Mouse (Mus musculus) embryo, embryonic 10.5 days (tissue): ENCODE measurements around the gene Hcn2.
A peak's percentile ranks its signal among the peaks of the same experiment; 100 is the strongest.
"Not testable (repeated sequence)": the region's sequence is repeated elsewhere in the genome, so short reads cannot be mapped to it uniquely, and the experiment has no call there.

Experiments used
- DNase-seq: peaks from one replicate; pipeline ENCODE4 v3.0.0-alpha.2; 2015; ENCODE audit warnings: low spot score

Hcn2 gene

DNA sequence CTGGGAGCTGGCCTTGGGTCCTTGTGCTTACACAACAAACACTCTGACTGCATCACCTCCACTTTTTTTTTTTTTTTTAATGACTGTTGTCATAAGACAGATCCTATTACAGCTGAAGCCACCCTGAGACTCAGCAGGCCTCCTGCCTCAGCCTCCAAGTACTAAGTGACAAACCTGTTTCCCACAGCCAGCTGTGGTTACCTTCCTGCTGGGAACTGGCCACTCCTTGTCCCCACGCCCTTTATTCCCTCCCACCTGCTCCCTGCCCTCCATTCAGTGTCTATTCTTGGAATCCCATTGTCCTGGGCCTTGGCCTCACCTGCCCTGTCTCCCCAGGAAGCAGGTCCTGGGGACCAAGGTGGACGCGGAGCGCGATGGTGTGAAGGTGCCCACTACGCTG is 28.9 kb upstream of the Hcn2 start:
- DNase-seq: no peak

DNA sequence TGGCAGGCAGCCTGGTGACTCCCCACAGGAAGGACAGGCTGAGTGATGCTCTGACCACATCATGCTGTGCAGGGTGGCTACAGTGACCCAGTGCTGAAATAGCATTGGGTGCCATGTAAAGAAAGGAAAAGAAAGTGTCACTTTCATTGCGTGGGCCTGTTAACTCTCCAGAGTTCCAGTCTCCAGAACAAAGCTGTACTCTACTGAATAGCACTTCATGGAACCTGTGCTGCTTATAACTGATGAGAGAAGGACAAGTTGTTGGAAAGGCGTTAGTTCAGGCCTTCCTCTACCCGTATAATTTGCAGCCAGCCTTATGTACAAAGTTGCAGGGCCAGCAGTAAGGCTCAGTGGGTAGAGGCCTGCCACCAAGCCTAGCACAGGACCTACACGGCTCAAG is 27.7 kb upstream of the Hcn2 start, which contains the start of gene Gzmm:
Gzmm (plus strand) TSS at position 301 of the 400 bp plus-strand sequence.
- DNase-seq: no peak

DNA sequence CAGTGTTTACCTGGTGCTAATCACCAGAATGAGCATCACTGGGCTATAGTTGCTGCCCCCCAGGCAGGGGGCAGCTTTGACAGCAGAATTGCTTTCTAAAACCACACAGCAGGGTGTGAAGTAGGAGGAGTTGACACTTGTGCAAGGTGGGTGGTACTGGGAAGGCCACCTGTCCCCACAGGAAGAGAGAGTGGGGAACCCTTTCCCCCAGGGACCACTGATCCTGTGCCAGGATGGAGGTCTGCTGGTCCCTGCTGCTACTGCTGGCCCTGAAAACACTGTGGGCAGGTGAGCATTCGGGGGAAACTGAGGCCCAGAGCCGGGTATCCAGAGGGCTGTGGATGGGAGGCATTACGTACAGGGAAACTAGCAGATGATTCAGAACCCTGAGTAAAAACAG is 27.3 kb upstream of the Hcn2 start:
- DNase-seq: no peak

GRCm38 (mm10) chr10:79691986-79692548 is 24.4 kb upstream of the Hcn2 start:
- DNase-seq: no peak

DNA sequence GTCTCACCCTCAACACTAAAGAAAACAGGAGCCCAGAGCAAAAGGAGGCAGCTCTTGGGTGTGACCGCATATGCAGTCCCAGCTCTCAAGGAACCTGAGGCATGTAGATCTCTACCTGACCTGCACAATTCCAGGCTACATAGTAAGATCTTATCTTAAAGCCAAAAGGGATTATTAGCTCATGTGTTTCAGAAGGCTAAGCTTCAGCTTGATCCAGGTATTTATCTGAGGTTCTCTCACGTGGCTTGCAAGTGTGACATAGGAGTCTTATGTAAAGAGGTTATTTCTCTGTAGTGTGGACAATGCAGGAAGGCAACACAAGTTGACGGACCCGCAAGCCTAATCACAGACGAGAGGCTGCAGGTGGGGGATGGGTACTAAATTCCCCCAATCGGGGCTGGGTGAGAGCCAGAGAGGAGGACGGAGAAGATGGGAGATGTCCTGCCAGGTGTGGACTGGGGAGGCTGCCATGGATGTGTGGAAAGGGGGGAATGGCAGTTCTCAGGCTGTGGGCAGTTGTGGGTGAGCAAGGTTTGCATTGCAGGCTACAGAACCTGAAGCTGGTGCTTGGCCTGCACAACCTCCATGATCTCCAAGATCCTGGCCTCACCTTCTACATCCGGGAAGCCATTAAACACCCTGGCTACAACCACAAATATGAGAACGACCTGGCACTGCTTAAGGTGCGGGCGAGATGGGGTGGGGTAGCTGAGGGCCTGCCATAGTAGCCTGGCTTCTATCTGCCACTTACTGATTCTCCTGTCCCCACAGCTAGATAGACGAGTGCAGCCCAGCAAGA is 22.7 kb upstream of the Hcn2 start:
- no peak for DNase-seq

DNA sequence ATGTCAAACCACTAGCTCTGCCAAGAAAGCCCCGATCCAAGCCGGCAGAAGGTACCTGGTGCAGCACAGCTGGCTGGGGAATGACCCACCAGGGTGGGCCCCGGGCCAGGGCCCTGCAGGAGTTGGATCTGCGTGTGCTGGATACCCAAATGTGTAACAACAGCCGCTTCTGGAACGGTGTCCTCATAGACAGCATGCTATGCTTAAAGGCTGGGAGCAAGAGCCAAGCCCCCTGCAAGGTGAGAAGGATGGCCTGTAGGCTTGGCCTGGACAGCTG is 22.1 kb upstream of the Hcn2 start:
- DNase-seq: no peak

DNA sequence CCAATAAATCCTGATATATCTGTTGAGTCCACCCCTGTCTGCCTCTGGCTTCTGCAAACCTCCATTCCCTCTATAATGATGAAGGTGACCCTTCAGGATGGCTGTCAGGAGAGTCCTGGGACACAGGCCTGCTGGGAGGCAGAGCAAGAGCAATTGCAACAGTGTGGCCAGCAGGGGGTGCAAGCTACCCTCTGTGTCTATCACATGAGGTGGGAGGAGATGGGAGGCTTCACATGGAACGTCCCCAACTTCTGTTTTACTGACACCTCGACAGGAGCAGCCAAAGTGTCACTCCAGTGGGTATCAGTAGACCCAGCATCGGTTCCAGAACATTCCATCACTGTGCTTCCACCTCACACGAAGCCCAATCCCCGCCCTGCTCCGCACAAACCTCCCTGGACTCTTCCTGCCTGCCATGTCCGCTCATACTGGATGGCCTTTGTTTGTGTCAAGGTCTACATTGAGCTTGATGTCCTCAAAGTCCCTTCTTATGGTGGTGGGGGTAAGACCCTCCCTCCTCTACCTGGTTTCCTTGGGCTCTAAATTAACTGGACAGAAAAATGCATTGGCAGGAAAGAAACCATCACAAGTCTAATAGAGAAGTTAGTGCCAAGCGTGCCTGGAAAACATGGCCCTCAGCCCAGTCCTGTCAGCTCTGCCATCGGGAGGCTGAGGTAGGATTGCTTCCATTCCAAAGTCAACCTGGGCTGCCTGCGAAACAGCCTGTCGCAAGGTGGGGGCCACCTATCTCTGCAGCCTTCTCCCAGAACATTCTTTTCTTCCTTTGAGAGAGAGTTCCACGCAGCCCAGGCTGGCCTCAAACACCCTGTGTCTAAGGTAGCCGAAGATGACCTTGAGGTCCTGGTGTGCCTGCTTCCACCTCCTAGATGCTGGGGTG is 21.0 kb upstream of the Hcn2 start:
- peak; percentile 85 for DNase-seq

- no peak for DNase-seq
These were observed 20.2 kb upstream of the Hcn2 start for GRCm38 (mm10) chr10:79696129-79696651.

GRCm38 (mm10) chr10:79697916-79698315 is 18.5 kb upstream of the Hcn2 start:
- no peak for DNase-seq

GRCm38 (mm10) chr10:79698459-79698858 is 18.0 kb upstream of the Hcn2 start:
- no peak for DNase-seq

- DNase-seq: no peak
These were observed 15.8 kb upstream of the Hcn2 start for GRCm38 (mm10) chr10:79700676-79701075.

GRCm38 (mm10) chr10:79701443-79702129 is 14.8 kb upstream of the Hcn2 start:
- DNase-seq: peak; percentile 54

DNA sequence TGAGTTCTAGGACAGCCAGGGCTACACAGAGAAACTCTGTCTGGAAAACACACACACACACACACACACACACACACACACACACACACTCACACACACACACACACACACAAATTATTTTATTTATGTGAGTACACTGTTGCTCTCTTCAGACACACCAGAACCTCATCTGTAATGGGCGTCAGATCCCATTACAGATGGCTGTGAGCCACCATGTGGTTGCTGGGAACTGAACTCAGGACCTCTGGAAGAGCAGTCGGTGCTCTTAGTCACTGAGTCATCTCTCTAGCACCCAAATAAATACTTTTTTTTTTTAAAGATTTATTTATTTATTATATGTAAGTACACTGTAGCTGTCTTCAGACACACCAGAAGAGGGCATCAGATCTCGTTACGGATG is 13.5 kb upstream of the Hcn2 start:
- DNase-seq: not testable (repeated sequence)

- DNase-seq: no peak
These were observed 12.9 kb upstream of the Hcn2 start for GRCm38 (mm10) chr10:79703541-79703940.

DNA sequence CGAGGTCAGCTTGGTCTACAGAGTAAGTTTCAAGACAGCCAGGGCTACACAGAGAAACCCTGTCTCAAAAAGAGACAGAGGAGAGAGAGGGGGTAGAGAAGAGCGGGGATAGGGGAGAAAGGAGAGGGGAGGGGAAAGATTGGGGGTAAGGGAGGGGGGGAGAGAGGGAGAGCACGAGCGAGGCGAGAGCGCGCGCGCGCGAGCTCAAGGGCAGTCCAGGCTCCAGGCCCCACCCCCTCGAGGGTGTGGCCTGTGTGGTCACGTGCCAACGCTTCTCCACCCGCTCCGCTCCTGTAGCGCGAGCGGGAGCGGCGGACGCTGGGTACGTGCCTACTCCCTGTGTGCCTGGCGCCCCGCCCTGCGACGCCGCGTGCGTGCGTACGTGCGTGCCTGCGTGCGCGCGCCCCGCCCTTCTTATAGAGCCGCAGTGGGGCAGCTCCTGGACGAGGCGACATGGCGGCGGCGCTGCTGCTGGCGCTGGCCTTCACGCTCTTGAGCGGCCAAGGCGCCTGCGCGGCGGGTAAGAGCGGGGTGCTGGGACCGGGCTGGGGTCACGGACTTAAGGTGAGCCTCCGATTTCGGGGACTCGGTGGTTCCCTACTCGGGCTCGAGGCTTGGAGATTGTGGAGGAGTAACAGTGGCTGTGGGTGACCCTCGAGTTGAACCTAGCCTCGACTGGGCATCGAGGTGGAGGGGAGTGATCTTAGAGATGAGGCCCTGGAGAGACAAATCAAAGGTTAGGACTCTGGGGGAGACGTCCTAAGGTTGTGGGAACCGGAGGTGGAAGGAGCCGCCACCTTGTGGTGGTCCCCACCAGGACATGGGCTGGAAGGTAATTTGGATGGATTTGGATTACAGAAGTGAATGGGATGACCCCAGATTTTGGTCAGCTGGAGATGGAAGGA is 12.1 kb upstream of the Hcn2 start, which contains the start of gene Bsg:
Bsg (plus strand) TSS at position 427 of the 905 bp plus-strand sequence.
- peak; percentile 100 for DNase-seq

DNA sequence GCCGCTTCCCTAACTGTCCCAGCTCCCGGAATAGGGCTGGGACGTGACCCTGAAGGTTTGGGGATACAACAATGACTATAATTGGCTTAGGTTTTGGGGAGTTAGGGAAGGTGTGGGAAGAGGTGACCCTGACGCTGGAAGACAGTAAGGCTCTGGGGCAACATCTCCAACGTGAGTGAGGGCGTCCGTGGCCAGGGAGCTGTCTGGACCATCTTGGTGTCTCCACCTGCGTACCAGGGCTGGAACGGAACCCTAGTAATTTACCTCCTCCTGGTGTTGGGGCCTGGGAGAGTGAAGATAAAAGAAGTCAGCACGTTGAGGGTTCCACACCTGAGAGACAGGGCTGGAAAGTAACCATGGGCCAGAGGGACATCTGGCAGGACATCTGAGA is 11.5 kb upstream of the Hcn2 start:
- DNase-seq: no peak

DNA sequence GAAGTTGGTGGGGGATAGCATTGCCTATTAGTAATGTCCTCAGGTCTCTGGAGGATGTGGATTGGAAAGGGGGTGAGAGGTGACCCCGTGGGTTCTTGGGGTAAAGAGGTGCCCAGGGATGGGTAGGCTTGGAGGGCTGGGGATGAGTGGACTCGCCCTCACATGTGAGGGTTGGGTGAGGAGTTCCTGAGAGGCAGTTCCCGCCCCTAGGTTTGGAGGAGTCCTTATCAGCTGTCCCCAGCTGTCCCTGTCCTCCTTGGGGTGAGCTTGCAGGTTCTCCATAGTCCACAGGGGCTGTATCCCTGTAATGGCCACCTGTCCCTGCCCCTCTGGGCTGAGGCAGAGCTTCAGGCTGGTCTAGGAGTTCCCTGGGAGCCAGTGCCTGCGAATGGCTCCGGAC is 10.5 kb upstream of the Hcn2 start:
- no peak for DNase-seq

DNA sequence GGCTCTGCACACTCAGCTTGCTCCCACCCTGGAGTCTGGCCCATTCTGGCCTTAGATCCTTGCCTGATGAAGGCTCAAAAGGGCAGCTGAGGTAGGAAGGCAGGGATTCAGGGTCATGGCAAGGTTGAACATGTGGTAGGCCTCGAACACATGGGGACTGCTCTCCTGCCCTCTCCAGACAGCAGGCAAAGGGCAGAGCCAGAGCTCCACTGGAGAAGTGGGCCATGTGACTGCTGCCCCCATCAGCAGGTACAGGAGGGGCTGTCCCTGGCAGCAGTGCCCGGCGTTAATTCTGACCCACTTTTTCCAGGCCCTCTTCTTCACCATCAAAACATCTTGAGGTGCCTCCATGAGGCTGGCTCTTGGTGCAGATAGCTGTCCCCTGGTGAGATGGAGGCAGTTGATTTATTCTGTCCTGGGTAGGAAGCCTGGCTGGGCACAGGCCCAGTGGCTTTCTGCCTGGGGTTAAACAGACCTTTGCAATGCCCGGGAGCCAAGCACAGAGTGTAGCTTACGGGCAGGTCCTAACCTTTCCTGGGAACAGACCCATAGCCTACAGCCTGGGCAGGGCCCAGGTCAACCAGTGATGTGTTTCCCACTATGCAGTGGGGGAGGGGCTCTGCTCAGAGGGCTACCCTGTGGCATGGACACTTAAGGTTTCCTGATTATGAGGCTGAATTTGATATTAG is 9.9 kb upstream of the Hcn2 start:
- DNase-seq: no peak

- DNase-seq: no peak
These were observed 9.3 kb upstream of the Hcn2 start for GRCm38 (mm10) chr10:79707162-79707561.

- no peak for DNase-seq
These were observed 8.7 kb upstream of the Hcn2 start for GRCm38 (mm10) chr10:79707759-79708158.
